Mouse (Mus musculus): ENCODE measurements around the gene Spata31d1b. TPM values are rescaled to one million over a fixed set of nuclear protein-coding genes. Genes with fewer than 3 reads are reported as not detected.

Gene Spata31d1b
- polyA plus RNA-seq, 1 experiment from 2014 or later: not detected

Other genes starting within 250 kb of the Spata31d1b start
- gene Agtpbp1, start 127.1 kb upstream of the Spata31d1b start, polyA plus RNA-seq (2014; fragmentation: Nextera tagmentation; extraction: Ambion mirVana): 20.4 and 21.0 TPM in 2 replicates
- 102 TPM in 2 replicates for gene Naa35, start 127.0 kb upstream of the Spata31d1b start, polyA plus RNA-seq (2014; fragmentation: Nextera tagmentation; extraction: Ambion mirVana)
- 131 and 133 TPM in 2 replicates for gene Golm1, start 36.5 kb upstream of the Spata31d1b start, polyA plus RNA-seq (2014; fragmentation: Nextera tagmentation; extraction: Ambion mirVana)
- gene 4921517D22Rik, start 18.2 kb upstream of the Spata31d1b start, polyA plus RNA-seq (2014; fragmentation: Nextera tagmentation; extraction: Ambion mirVana): not detected in 2 replicates
- gene Spata31d1a, start 2.0 kb upstream of the Spata31d1b start, polyA plus RNA-seq (2014; fragmentation: Nextera tagmentation; extraction: Ambion mirVana): not detected in 2 replicates
- gene Spata31d1d, start 19.5 kb downstream of the Spata31d1b start, polyA plus RNA-seq (2014; fragmentation: Nextera tagmentation; extraction: Ambion mirVana): not detected in 2 replicates
- 0.16 TPM in 1 of 2 replicates, not detected in the other for gene 1700014D04Rik, start 34.5 kb downstream of the Spata31d1b start, polyA plus RNA-seq (2014; fragmentation: Nextera tagmentation; extraction: Ambion mirVana)
- gene Isca1, start 57.5 kb downstream of the Spata31d1b start, polyA plus RNA-seq (2014; fragmentation: Nextera tagmentation; extraction: Ambion mirVana): 113 and 116 TPM in 2 replicates
- gene Gm49354, start 70.0 kb downstream of the Spata31d1b start, polyA plus RNA-seq (2014; fragmentation: Nextera tagmentation; extraction: Ambion mirVana): not detected in 2 replicates
- gene Tut7, start 110.9 kb downstream of the Spata31d1b start, polyA plus RNA-seq (2014; fragmentation: Nextera tagmentation; extraction: Ambion mirVana): 46.4 and 55.5 TPM in 2 replicates